Mouse (Mus musculus) cerebellum, adult 9-10 months (tissue): ENCODE data around the gene Tbl2.

Experiments
- DNase-seq: peaks from one replicate; pipeline ENCODE4 v3.0.0; 2022

Gene Tbl2

GRCm38 (mm10) chr5:135187349-135188213 is 38.1 kb downstream of the Tbl2 start:
- DNase-seq: peak; percentile 68

GRCm38 (mm10) chr5:135188214-135188554 is 38.7 kb downstream of the Tbl2 start:
- no peak for DNase-seq

DNA sequence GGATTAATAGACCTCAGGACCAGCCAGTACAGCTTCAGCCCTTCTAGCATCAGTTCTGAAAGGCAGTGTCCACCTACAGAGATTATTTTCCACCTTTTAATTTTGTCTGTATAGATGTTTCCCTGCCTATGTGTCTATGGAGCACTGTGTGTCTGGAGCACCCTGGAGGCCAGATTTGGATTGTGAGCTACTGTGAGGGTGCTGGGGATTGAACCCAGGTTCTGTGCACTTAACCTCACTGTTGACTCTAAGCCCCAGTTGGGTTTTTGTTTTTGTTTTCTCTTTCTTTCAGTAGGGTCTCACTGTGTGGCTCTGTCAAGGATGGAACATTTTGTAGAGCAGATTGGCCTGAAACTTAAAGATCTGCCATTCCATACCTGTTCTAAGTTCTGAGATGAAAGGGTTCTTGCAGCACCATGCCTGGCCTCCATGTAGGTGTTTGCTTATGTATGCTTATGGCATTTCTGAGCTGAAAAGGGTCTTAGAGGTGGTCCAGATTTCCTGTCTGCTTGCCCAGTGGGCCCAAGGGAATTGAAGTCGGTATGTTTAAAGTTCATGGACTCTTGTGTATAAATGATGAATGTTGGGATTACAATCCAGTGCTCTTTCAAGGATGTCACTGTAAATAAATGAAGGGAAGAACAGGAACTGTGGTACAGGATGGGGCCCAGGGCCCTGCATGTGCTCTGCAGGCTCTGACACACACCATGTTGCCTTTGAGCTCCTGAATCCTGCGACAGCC is 40.0 kb downstream of the Tbl2 start:
- DNase-seq: peak; percentile 36

DNA sequence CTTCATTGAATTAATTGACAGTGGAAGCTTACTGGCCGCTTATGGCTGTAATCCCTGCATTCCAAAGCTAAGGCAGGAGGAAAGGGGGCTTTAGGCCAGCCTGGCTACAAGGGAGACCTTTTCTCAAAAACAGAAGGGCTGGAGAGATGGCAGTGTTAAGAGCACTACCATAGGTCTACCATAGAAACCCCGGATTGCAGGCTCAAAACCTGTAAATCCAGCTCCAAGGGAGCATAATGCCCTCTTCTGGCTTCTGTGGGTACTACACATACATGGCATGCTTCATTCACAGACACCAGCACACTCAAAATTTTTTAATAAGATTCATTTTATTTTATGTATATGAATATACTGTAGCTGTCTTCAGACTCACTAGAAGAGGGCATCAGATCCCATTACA is 42.2 kb downstream of the Tbl2 start:
- DNase-seq: peak; percentile 87

DNA sequence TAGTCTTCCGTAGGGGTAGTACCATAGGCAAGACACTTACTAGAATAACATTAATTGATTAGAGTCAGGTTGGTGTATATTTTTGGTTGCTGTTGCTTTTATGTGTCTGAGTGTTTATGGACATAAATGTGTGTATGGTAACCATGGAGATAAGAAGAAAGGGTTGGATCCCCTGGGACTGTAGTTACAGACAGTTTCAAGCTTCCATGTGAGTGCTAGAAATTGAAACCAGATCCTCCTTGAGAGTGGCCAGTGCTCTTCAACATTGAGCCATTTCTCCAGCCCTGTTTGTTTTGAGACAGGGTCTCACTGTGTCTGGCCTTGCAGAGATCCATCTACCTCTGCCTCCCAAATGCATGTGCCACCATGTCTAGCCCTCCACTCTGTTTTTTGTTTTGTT is 43.0 kb downstream of the Tbl2 start:
- DNase-seq: no peak

DNA sequence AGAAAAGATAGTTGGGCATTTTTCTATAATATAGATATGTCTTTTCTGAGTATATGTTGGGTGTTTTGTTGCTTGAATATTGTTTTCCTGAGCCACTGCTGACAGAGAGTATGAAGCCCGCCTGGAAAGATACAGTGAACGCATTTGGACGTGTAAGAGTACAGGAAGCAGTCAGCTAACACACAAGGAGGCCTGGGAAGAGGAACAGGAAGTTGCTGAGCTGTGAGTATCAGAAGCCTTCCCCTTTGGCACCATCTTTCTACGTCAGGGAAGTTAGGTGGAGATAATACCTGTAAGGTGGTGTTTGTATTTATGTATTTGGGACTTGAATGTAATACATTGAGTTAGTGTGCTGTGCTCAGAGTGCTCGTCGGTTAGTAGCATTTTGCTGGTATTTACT is 46.9 kb downstream of the Tbl2 start:
- no peak for DNase-seq

DNA sequence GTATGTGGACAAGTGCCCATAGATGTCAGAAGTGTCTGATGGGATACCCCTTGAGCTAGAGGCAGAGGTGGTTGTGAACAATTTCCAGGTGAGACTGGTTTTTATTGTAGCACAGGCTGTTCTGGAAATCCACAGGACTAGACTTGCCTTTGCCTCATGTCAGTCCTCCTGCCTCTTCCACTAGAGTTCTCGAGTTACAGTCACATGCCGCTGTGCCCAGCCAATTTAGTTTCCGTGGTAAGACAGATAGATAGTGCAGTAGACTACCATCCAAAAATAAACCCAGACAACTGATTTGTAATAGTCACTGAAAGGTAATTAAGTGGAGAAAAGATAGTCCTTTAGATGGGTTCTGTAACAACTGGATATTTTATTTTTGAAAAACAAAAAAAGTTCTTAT is 53.3 kb downstream of the Tbl2 start:
- no peak for DNase-seq

DNA sequence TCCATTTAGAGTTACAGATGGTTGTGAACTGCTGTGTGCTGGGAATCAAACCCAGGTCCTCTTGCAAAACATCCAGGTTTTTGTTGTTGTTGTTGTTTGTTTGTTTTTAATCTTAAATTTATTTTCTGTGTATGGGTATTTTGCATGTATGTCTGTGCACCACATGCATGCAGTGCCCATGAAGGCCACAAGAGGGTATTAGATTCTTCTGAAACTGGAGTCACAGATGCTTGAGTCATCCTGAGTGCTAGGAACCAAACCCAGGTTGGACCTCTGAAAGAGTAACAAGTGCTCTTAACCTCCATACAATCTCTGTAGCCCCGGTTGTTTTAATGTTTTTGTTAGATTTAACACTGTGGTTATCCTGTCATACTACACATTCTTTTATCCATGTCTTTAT is 58.7 kb downstream of the Tbl2 start:
- DNase-seq: no peak
